Mouse (Mus musculus) olfactory bulb, adult 2 months (tissue): ENCODE measurements at regions not wholly inside any gene's neighbourhood (a gene's known extent, or its start where the extent isn't known, plus 50 kb on each side); places are given as distances from the start of the nearest gene placed in this dataset.

Source experiments
- CTCF ChIP-seq: fragments of 200-500 bp; IDR thresholded peaks from 2 replicates; pipeline ENCODE4 v1.5.1; 2012; ENCODE audit warnings: low read depth, mild to moderate bottlenecking, low read length, moderate library complexity; ENCODE audit not compliant: insufficient read depth
- POLR2A ChIP-seq: fragments of 200-500 bp; IDR thresholded peaks from 2 replicates; pipeline ENCODE4 v1.6.1; 2012; ENCODE audit warnings: mild to moderate bottlenecking, low read depth, low read length, moderate library complexity; ENCODE audit not compliant: insufficient read depth

DNA sequence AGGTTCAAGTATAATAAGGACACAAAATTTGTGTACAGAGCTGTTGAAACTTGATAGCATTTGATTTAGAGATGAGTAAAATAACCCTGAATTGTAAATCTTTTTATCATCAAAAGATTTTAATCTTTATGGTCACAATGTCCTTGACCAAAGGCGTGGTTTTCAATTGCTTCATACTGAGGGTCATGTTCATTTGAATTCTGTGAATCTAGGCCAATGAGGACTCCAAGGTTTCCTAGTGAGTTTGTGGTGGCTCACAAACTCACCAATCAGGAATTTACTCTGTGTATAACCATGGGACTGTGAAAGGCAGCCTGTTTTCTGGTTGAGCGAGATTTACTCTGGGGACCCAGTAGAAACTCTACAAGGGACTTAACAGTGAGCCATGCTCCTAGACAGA, 1269.2 kb downstream of the Gsdmc2 start:
- TF ChIP-seq CTCF (no peak), POLR2A (no peak)
